Comparison of ENCODE assay signal across 1 mouse cellular context in the genomic region with DNA sequence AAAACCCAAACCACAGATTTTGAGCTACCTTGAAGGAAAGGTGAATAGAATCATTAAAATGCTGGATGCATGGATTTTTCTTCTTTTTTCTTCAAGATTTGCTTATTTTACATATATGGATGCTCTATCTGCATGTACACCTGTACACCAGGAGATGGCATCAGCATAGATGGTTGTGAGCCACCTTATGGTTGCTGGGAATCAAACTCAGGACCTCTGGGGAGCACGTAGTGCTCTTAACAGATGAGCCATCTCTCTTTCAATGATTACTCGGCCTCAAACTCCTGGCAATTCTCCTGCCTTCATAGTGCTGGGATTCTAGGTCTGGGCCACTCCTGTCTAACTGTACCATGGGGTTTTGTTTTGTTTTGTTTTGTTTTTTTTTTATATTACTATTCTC.
TF ChIP-seq lines count a peak whose summit lies in the region.

No protein-coding gene starts in this region.

TF ChIP-seq in CH12.LX, 34 proteins besides CTCF, POLR2A, EP300 and RAD21:
- TF ChIP-seq MAX (IDR thresholded peaks at IDR 0.05; ENCODE audit: low read length) (no peak), MAFK (IDR thresholded peaks at IDR 0.05; ENCODE audit: insufficient replicate concordance, low read length) (no peak), KAT2A (IDR thresholded peaks at IDR 0.05; ENCODE audit: insufficient replicate concordance, low read length) (no peak), SMC3 (IDR thresholded peaks at IDR 0.05; ENCODE audit: low read depth, low read length) (peak; percentile 38)
TF ChIP-seq in CH12.LX: peak in this region for 1.
